Mouse (Mus musculus) erythroblast, embryonic 14.5 days (primary cell): ENCODE measurements at regions not wholly inside any gene's neighbourhood (a gene's known extent, or its start where the extent isn't known, plus 50 kb on each side); places are given as distances from the start of the nearest gene placed in this dataset.

ENCODE experiments used
- GATA1 ChIP-seq: IDR thresholded peaks from 2 replicates; pipeline ENCODE4 v1.6.1; 2012; ENCODE audit warnings: low read length, inconsistent platforms, mixed read lengths
- TAL1 ChIP-seq: IDR thresholded peaks from 3 replicates; pipeline ENCODE4 v1.6.1; 2012; ENCODE audit warnings: low read length, inconsistent platforms, mixed read lengths

DNA sequence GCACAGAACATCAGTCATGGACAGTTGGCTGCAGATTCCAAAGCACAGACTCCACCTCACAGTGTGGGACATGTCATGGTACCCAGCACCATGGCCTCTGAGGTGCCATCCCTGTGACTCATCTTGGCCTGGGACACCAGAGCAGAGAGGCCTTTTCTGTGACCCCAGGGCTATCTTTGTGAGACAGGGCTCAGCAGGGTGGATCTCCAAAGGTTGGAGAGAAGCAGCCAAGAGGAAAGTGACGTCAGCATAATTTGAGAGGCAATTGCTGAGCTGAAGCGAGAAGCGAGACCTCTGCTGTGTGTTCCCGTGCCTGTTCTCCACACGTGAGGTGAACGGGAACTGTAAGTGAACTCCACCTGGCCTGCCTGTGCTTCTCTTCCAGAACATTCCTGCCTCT, 88.7 kb downstream of the Cpn2 start:
- TF ChIP-seq GATA1 (no peak), TAL1 (no peak)
